Comparison of ENCODE assay signal across 16 mouse cellular contexts in genomic region chr3:53142528-53142927, GRCm38 (mm10).
A peak's percentile ranks its signal among the peaks of the same experiment; 100 is the strongest.
DNase-seq lines count a peak whose midpoint lies in the region; ATAC-seq and TF ChIP-seq lines count a peak whose summit lies in the region.
"Had no signal": no experiment of that assay in that cellular context is flagged by ENCODE, and none has a peak within 500 bp of the region (broad histone marks: within the 10 kb centered on the region; RNA-seq: fewer than 3 reads in every experiment).

No protein-coding gene starts in this region.

- no peak for TF ChIP-seq POLR2A in kidney, adult 2 months (IDR thresholded peaks at IDR 0.05; ENCODE audit: low read depth, low read length)

- H3K4me3 ChIP-seq in kidney, adult 2 months (ENCODE audit: insufficient read depth, low read depth, low read length), result no peak overlapping the region
- H3K4me3 ChIP-seq in kidney, embryonic 16.5 days (ENCODE audit: low read length), result no peak overlapping the region
- H3K4me3 ChIP-seq: embryonic facial prominence, embryonic 12.5 days; layer of hippocampus, adult 2 months; limb, embryonic 15.5 days; megakaryocyte, embryonic 14.5 days had no signal

- DNase-seq in adrenal gland, postnatal 25 days, result peak; percentile 7
- DNase-seq in adrenal gland, adult 18-20 months (ENCODE audit: low spot score in 2 of 2), result no peak
- peak; percentile 25 for DNase-seq in kidney, adult 2 months
- DNase-seq in cerebellum, adult 11-12 months, result peak; percentile 58
- DNase-seq in gastrocnemius, postnatal 25 days, result peak; percentile 13
- no peak for DNase-seq in urinary bladder, adult 2 months (ENCODE audit: low spot score)
- DNase-seq in frontal cortex, postnatal 14 days (ENCODE audit: low spot score in 2 of 2), result no peak
- DNase-seq: lung, embryonic 14.5 days; spleen, adult 18-20 months; thymus, postnatal 25 days had no signal

- H3K36me3 ChIP-seq in kidney, adult 2 months (ENCODE audit: control insufficient read depth, insufficient read depth, low read length), result no peaks in the 10 kb centered on the region
- H3K36me3 ChIP-seq in kidney, embryonic 16.5 days (ENCODE audit: insufficient read depth, low read length), result no peaks in the 10 kb centered on the region
- H3K36me3 ChIP-seq: embryonic facial prominence, embryonic 12.5 days; limb, embryonic 15.5 days had no signal

- no peaks in the 10 kb centered on the region for H3K9me3 ChIP-seq in kidney, embryonic 16.5 days (ENCODE audit: low read length)
- H3K9me3 ChIP-seq: embryonic facial prominence, embryonic 12.5 days; limb, embryonic 15.5 days; megakaryocyte, embryonic 14.5 days had no signal

- ATAC-seq in kidney, embryonic 16.5 days (ENCODE audit: low FRiP score, low TSS enrichment), result no peak
- ATAC-seq: inflammation-experienced regulatory T-cells, adult 6 months had no signal

- H3K4me2 ChIP-seq in kidney, embryonic 16.5 days (replicated peaks; ENCODE audit: low read depth, low read length), result no peak overlapping the region
- H3K4me2 ChIP-seq: embryonic facial prominence, embryonic 12.5 days; limb, embryonic 15.5 days; lung, embryonic 14.5 days had no signal

- WGBS in kidney, adult 2 months, result 81% methylated on average over 9 of the region's 9 CpGs
- WGBS in kidney, embryonic 16.5 days, result 84% methylated on average over 9 of the region's 9 CpGs

- no peak overlapping the region for H3K9ac ChIP-seq in kidney, embryonic 16.5 days (replicated peaks; ENCODE audit: low read length)
- H3K9ac ChIP-seq: embryonic facial prominence, embryonic 12.5 days; limb, embryonic 15.5 days; lung, embryonic 14.5 days had no signal

- TF ChIP-seq CTCF in kidney, adult 2 months (conservative IDR thresholded peaks at IDR 0.05; ENCODE audit: insufficient read depth, insufficient read length, low read depth, low read length), result no peak

- H3K27me3 ChIP-seq in kidney, adult 2 months (replicated peaks; ENCODE audit: control insufficient read depth, insufficient read depth, low read length), result no peaks in the 10 kb centered on the region
- H3K27me3 ChIP-seq in kidney, embryonic 16.5 days (ENCODE audit: insufficient read depth, low read length), result no peaks in the 10 kb centered on the region
- H3K27me3 ChIP-seq: embryonic facial prominence, embryonic 12.5 days; limb, embryonic 15.5 days; megakaryocyte, embryonic 14.5 days had no signal

- no peak overlapping the region for H3K27ac ChIP-seq in kidney, adult 2 months (ENCODE audit: insufficient read depth, low read depth, low read length)
- H3K27ac ChIP-seq in kidney, embryonic 16.5 days (ENCODE audit: low read length), result no peak overlapping the region
- H3K27ac ChIP-seq: embryonic facial prominence, embryonic 12.5 days; layer of hippocampus, adult 2 months; limb, embryonic 15.5 days had no signal

- no peaks in the 10 kb centered on the region for H3K4me1 ChIP-seq in kidney, adult 2 months (ENCODE audit: control insufficient read depth, insufficient read depth, low read length)
- 0 out of 2 replicates have a peak, but pooled peaks cover 2% of the 10 kb centered on the region for H3K4me1 ChIP-seq in kidney, embryonic 16.5 days (ENCODE audit: insufficient read depth, low read length)
- H3K4me1 ChIP-seq: embryonic facial prominence, embryonic 12.5 days; limb, embryonic 15.5 days; megakaryocyte, embryonic 14.5 days had no signal

Comparison
In these comparisons a context has a peak if more than half of its experiments do, and no peak if none do; other contexts are left out.
1. DNase-seq: peak in adrenal gland, postnatal 25 days (single experiment), kidney, adult 2 months (single experiment), cerebellum, adult 11-12 months (single experiment) and gastrocnemius, postnatal 25 days (single experiment); none in adrenal gland, adult 18-20 months (0 of 2), urinary bladder, adult 2 months (single experiment) and frontal cortex, postnatal 14 days (0 of 2).